Mouse (Mus musculus) lung, embryonic 14.5 days (tissue): ENCODE data around the gene Tap2. TPM values are rescaled to one million over a fixed set of nuclear protein-coding genes. Genes with fewer than 3 reads are reported as not detected.
A peak's percentile ranks its signal among the peaks of the same experiment; 100 is the strongest.

Experiments
- ATAC-seq: fragments of 200-750 bp; cut with Nextera tagmentation; 2 replicates; pipeline ENCODE4 v1.8.0; 2017; ENCODE audit warnings: mild to moderate bottlenecking, moderate TSS enrichment, moderate library complexity; ENCODE audit not compliant: insufficient read depth
- DNase-seq: peaks from one replicate; pipeline ENCODE4 v3.0.0-alpha.2; 2015
- H3K27ac ChIP-seq: fragments of 300-500 bp; sonication (generic); 2 replicates; pipeline ENCODE4 v1.5.1; 2014; ENCODE audit warnings: low read depth, mild to moderate bottlenecking, moderate library complexity
- H3K27me3 ChIP-seq: fragments of 300-500 bp; sonication (generic); 2 replicates; pipeline ENCODE4 v1.6.1; 2014; ENCODE audit warnings: low read length, control low read depth; ENCODE audit not compliant: insufficient read depth
- H3K36me3 ChIP-seq: fragments of 300-500 bp; sonication (generic); 2 replicates; pipeline ENCODE4 v1.6.1; 2014; ENCODE audit warnings: control low read depth; ENCODE audit not compliant: insufficient read depth
- H3K4me1 ChIP-seq: fragments of 300-500 bp; sonication (generic); 2 replicates; pipeline ENCODE4 v1.6.1; 2014; ENCODE audit warnings: antibody characterized with exemption, control low read depth; ENCODE audit not compliant: insufficient read depth
- H3K4me2 ChIP-seq: fragments of 300-500 bp; sonication (generic); 2 replicates; pipeline ENCODE4 v1.6.1; 2014; ENCODE audit warnings: mild to moderate bottlenecking
- H3K4me3 ChIP-seq: fragments of 300-500 bp; sonication (generic); 2 replicates; pipeline ENCODE4 v1.5.1; 2014; ENCODE audit warnings: low read depth, low read length
- H3K9ac ChIP-seq: fragments of 300-500 bp; sonication (generic); 2 replicates; pipeline ENCODE4 v1.6.1; 2014
- H3K9me3 ChIP-seq: fragments of 300-500 bp; sonication (generic); 2 replicates; pipeline ENCODE4 v1.6.1; 2016; ENCODE audit warnings: low read depth, low read length, control low read depth
- CTCF ChIP-seq: IDR thresholded peaks from 2 replicates; pipeline ENCODE4 v1.5.1; 2016; ENCODE audit warnings: antibody characterized with exemption, low read depth
- WGBS: fragments of 180-500 bp; shearing (Covaris S2); extraction: QIAGEN DNeasy Blood & Tissue Kit; methylation state at CpG from one replicate; pipeline ENCODE4 v1.1.7; 2014; 5-methylcytosine and 5-hydroxymethylcytosine counted together
- polyA plus RNA-seq: library from polyadenylated mRNA; unstranded; fragments of >200 nt; fragmentation: Nextera tagmentation; extraction: Ambion mirVana; gene quantifications from 2 replicates; pipeline ENCODE4 v1.2.1, GENCODE M21; 2014

Tap2 gene
- polyA plus RNA-seq, 1 experiment from 2014 or later: 3.7 TPM

GRCm38 (mm10) chr17:34263068-34263467, 59.7 kb downstream of the Tap2 start:
- Histone ChIP-seq H3K4me3 (peak overlapping the region; percentile 48), H3K4me2 (peak overlapping the region; percentile 89), H3K4me1 (no peaks in the 10 kb centered on the region), H3K27ac (no peak overlapping the region), H3K9me3 (no peaks in the 10 kb centered on the region), H3K36me3 (no peaks in the 10 kb centered on the region), H3K9ac (no peak overlapping the region), H3K27me3 (peaks cover 32% of the 10 kb centered on the region)
- WGBS: 2% methylated on average over 8 of the region's 8 CpGs
- peak; percentile 94 for DNase-seq
- peak; percentile 81 for ATAC-seq
- TF ChIP-seq CTCF: no peak

GRCm38 (mm10) chr17:34263811-34264371, 60.6 kb downstream of the Tap2 start:
- TF ChIP-seq CTCF: peak; percentile 25; the same call in 1 of the 2 replicates
- Histone ChIP-seq H3K4me2 (peak overlapping the region; percentile 89), H3K36me3 (no peaks in the 10 kb centered on the region), H3K27me3 (peaks cover 32% of the 10 kb centered on the region), H3K4me3 (peak overlapping the region; percentile 48), H3K9ac (no peak overlapping the region), H3K27ac (no peak overlapping the region), H3K9me3 (no peaks in the 10 kb centered on the region), H3K4me1 (no peaks in the 10 kb centered on the region)
- 5% methylated on average over 14 of the region's 14 CpGs for WGBS
- ATAC-seq: no peak
- peak; percentile 40 for DNase-seq

GRCm38 (mm10) chr17:34264452-34265351, 61.4 kb downstream of the Tap2 start:
- Histone ChIP-seq H3K27me3 (peaks cover 32% of the 10 kb centered on the region), H3K36me3 (no peaks in the 10 kb centered on the region), H3K9ac (peak overlapping the region; percentile 54), H3K4me3 (peak overlapping the region; percentile 48), H3K4me2 (peak overlapping the region; percentile 89), H3K27ac (no peak overlapping the region), H3K9me3 (no peaks in the 10 kb centered on the region), H3K4me1 (no peaks in the 10 kb centered on the region)
- WGBS: 1% methylated on average over 93 of the region's 93 CpGs
- no peak for TF ChIP-seq CTCF
- ATAC-seq (no peak), DNase-seq (peak; percentile 53)

Other genes starting within 250 kb of the Tap2 start
- gene Vps52, start 247.7 kb upstream of the Tap2 start, polyA plus RNA-seq: 34.2 and 34.8 TPM in 2 replicates
- 2,038 and 2,085 TPM in 2 replicates for gene Rps18, start 247.5 kb upstream of the Tap2 start, polyA plus RNA-seq
- 24.4 and 32.9 TPM in 2 replicates for gene H2-K1, start 203.2 kb upstream of the Tap2 start, polyA plus RNA-seq
- gene Ring1, start 178.8 kb upstream of the Tap2 start, polyA plus RNA-seq: 5.6 and 6.6 TPM in 2 replicates
- gene H2-Ke6, start 175.5 kb upstream of the Tap2 start, polyA plus RNA-seq: 35.9 and 40.6 TPM in 2 replicates
- 102 and 105 TPM in 2 replicates for gene Slc39a7, start 171.8 kb upstream of the Tap2 start, polyA plus RNA-seq
- 30.3 and 35.3 TPM in 2 replicates for gene Rxrb, start 171.7 kb upstream of the Tap2 start, polyA plus RNA-seq
- 4.3 and 5.0 TPM in 2 replicates for gene Col11a2, start 164.1 kb upstream of the Tap2 start, polyA plus RNA-seq
- gene H2-Oa, start 111.2 kb upstream of the Tap2 start, polyA plus RNA-seq: 0.26 TPM in 1 of 2 replicates, not detected in the other
- gene H2-DMa, start 84.0 kb upstream of the Tap2 start, polyA plus RNA-seq: 9.8 and 15.5 TPM in 2 replicates
- 153 TPM in 2 replicates for gene Brd2, start 80.9 kb upstream of the Tap2 start, polyA plus RNA-seq
- 0.91 and 1.1 TPM in 2 replicates for gene H2-DMb2, start 60.2 kb upstream of the Tap2 start, polyA plus RNA-seq
- 1.1 TPM in 2 replicates for gene H2-DMb1, start 50.5 kb upstream of the Tap2 start, polyA plus RNA-seq
- 3.5 and 4.0 TPM in 2 replicates for gene Tap1, start 16.0 kb upstream of the Tap2 start, polyA plus RNA-seq
- gene Psmb9, start 15.8 kb upstream of the Tap2 start, polyA plus RNA-seq: 3.4 and 4.5 TPM in 2 replicates
- 7.9 and 8.9 TPM in 2 replicates for gene Psmb8, start 5.8 kb upstream of the Tap2 start, polyA plus RNA-seq
- not detected in 2 replicates for gene H2-Ob, start 35.4 kb downstream of the Tap2 start, polyA plus RNA-seq
- gene H2-Ab1, start 54.2 kb downstream of the Tap2 start, polyA plus RNA-seq: 2.6 and 2.8 TPM in 2 replicates
- gene H2-Aa, start 84.3 kb downstream of the Tap2 start, polyA plus RNA-seq: 2.0 TPM in 2 replicates
- gene H2-Eb1, start 102.3 kb downstream of the Tap2 start, polyA plus RNA-seq: 2.2 and 2.3 TPM in 2 replicates
- not detected in 2 replicates for gene H2-Eb2, start 122.1 kb downstream of the Tap2 start, polyA plus RNA-seq
- 0.07 and 0.20 TPM in 2 replicates for gene Btnl2, start 151.3 kb downstream of the Tap2 start, polyA plus RNA-seq
- gene Btnl1, start 173.6 kb downstream of the Tap2 start, polyA plus RNA-seq: not detected in 2 replicates
- gene BC051142, start 195.3 kb downstream of the Tap2 start, polyA plus RNA-seq: 0.54 TPM in 1 of 2 replicates, not detected in the other